Mouse (Mus musculus): ENCODE results near the gene Pp2d1. TPM values are rescaled to one million over a fixed set of nuclear protein-coding genes. Genes with fewer than 3 reads are reported as not detected.

Pp2d1 gene
- polyA plus RNA-seq, 1 experiment from 2014 or later = 0.05 TPM

- Histone ChIP-seq H3K27me3 (no peaks in the 10 kb centered on the region), H3K9ac (peak within 1 kb of the TSS; percentile 98), H3K9me3 (replicated peaks) (no peaks in the 10 kb centered on the region), H3K4me2 (peak within 1 kb of the TSS; percentile 94), H3K4me1 (replicated peaks) (peaks cover 30% of the 10 kb centered on the region), H3K4me3 (replicated peaks) (peak within 1 kb of the TSS; percentile 98), H3K36me3 (replicated peaks) (peaks cover 2% of the 10 kb centered on the region; the same call in 1 of the 2 replicates), H3K27ac (replicated peaks) (peak within 1 kb of the TSS; percentile 100)
- WGBS (ENCODE audit: insufficient replicate concordance) = under 1% methylated on average over 66 of the region's 82 CpGs
- peak; percentile 93 for ATAC-seq (ENCODE audit: insufficient read depth)
Observed at GRCm38 (mm10) chr17:53478858-53479603, 60.2 kb downstream of the Pp2d1 start, which contains the start of gene Rab5a. Rab5a (plus strand) TSS chr17:53479234.

GRCm38 (mm10) chr17:53478066-53478857 lies 61.0 kb downstream of the Pp2d1 start:
- Histone ChIP-seq H3K4me1 (replicated peaks) (peaks cover 30% of the 10 kb centered on the region), H3K4me2 (peak overlapping the region; percentile 94), H3K4me3 (replicated peaks) (peak overlapping the region; percentile 98), H3K9me3 (replicated peaks) (no peaks in the 10 kb centered on the region), H3K27me3 (no peaks in the 10 kb centered on the region), H3K9ac (peak overlapping the region; percentile 78), H3K36me3 (replicated peaks) (no peaks in the 10 kb centered on the region), H3K27ac (replicated peaks) (peak overlapping the region; percentile 100)
- ATAC-seq (ENCODE audit: insufficient read depth) = no peak; the same call in 1 of the 2 replicates
- WGBS (ENCODE audit: insufficient replicate concordance) = 9% methylated on average over 15 of the region's 15 CpGs

- Histone ChIP-seq H3K4me2 (no peak overlapping the region), H3K27me3 (no peaks in the 10 kb centered on the region)
- no peak for ATAC-seq (ENCODE audit: insufficient read depth)
Observed at GRCm38 (mm10) chr17:53468697-53469096, 70.6 kb downstream of the Pp2d1 start.

GRCm38 (mm10) chr17:53465569-53465968 lies 73.7 kb downstream of the Pp2d1 start:
- Histone ChIP-seq H3K4me2 (no peak overlapping the region), H3K9ac (no peak overlapping the region), H3K4me1 (replicated peaks) (no peaks in the 10 kb centered on the region), H3K27ac (replicated peaks) (no peak overlapping the region), H3K4me3 (replicated peaks) (no peak overlapping the region), H3K9me3 (replicated peaks) (no peaks in the 10 kb centered on the region), H3K27me3 (no peaks in the 10 kb centered on the region), H3K36me3 (replicated peaks) (no peaks in the 10 kb centered on the region)
- no peak for ATAC-seq (ENCODE audit: insufficient read depth)
- WGBS (ENCODE audit: insufficient replicate concordance) = 46% methylated on average over 4 of the region's 4 CpGs

More at GRCm38 (mm10) chr17:53468697-53469096, 70.6 kb downstream of the Pp2d1 start:
- Histone ChIP-seq H3K4me1 (replicated peaks) (no peaks in the 10 kb centered on the region), H3K9me3 (replicated peaks) (no peaks in the 10 kb centered on the region), H3K4me3 (replicated peaks) (no peak overlapping the region), H3K9ac (no peak overlapping the region), H3K36me3 (replicated peaks) (no peaks in the 10 kb centered on the region), H3K27ac (replicated peaks) (no peak overlapping the region)

- Histone ChIP-seq H3K36me3 (replicated peaks) (no peaks in the 10 kb centered on the region), H3K27me3 (no peaks in the 10 kb centered on the region), H3K4me2 (peak overlapping the region; percentile 59), H3K9ac (no peak overlapping the region), H3K4me3 (replicated peaks) (peak overlapping the region; percentile 32), H3K4me1 (replicated peaks) (no peaks in the 10 kb centered on the region), H3K9me3 (replicated peaks) (no peaks in the 10 kb centered on the region), H3K27ac (replicated peaks) (no peak overlapping the region)
- WGBS (ENCODE audit: insufficient replicate concordance) = 18% methylated on average over 7 of the region's 9 CpGs
- ATAC-seq (ENCODE audit: insufficient read depth) = no peak
Observed at GRCm38 (mm10) chr17:53463496-53463840, 75.8 kb downstream of the Pp2d1 start.

GRCm38 (mm10) chr17:53462603-53463495 lies 76.4 kb downstream of the Pp2d1 start, which contains the start of gene Efhb:
Efhb (minus strand) TSS chr17:53463321.
- Histone ChIP-seq H3K4me2 (peak within 1 kb of the TSS; percentile 59), H3K27me3 (no peaks in the 10 kb centered on the region), H3K9me3 (replicated peaks) (no peaks in the 10 kb centered on the region), H3K36me3 (replicated peaks) (no peaks in the 10 kb centered on the region), H3K9ac (no peak within 1 kb of the TSS), H3K27ac (replicated peaks) (no peak within 1 kb of the TSS), H3K4me1 (replicated peaks) (no peaks in the 10 kb centered on the region), H3K4me3 (replicated peaks) (peak within 1 kb of the TSS; percentile 32)
- 24% methylated on average over 26 of the region's 26 CpGs for WGBS (ENCODE audit: insufficient replicate concordance)
- ATAC-seq (ENCODE audit: insufficient read depth) = no peak

Other genes with a start within 250 kb of the Pp2d1 start
- gene Efhb, start 76.1 kb downstream of the Pp2d1 start, polyA plus RNA-seq (2015; fragmentation: Nextera tagmentation; extraction: Ambion mirVana) = not detected in 2 replicates
- gene Rab5a, start 60.2 kb downstream of the Pp2d1 start, polyA plus RNA-seq (2015; fragmentation: Nextera tagmentation; extraction: Ambion mirVana) = 33.1 and 33.8 TPM in 2 replicates
- 4.2 and 5.5 TPM in 2 replicates for gene Kat2b, start 27.4 kb upstream of the Pp2d1 start, polyA plus RNA-seq (2015; fragmentation: Nextera tagmentation; extraction: Ambion mirVana)
- 26.2 and 32.1 TPM in 2 replicates for gene Sgo1, start 149.9 kb upstream of the Pp2d1 start, polyA plus RNA-seq (2015; fragmentation: Nextera tagmentation; extraction: Ambion mirVana)

Data from liver, embryonic 15.5 days (tissue).